Mouse (Mus musculus): Measurements from ENCODE around the gene Pin1rt1.

Pin1rt1 gene

DNA sequence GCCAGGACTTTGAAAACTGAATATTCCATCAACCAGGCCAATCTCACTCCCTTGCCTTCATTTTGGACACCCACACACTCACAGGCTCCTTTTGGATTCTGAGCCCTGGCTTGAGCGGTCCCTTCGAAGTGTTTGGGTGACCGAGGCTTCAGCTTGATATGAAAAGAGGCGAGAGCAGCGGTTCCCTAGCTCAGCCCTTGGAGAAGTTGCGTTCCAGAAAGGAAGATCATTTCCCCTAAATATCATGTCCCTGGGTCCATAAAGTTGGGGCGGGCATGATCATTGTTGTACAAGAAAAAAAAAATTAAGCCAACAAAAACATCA lies 3.7 kb downstream of the Pin1rt1 start:
- in situ Hi-C loops (cut with MboI, MseI): no loop called here

DNA sequence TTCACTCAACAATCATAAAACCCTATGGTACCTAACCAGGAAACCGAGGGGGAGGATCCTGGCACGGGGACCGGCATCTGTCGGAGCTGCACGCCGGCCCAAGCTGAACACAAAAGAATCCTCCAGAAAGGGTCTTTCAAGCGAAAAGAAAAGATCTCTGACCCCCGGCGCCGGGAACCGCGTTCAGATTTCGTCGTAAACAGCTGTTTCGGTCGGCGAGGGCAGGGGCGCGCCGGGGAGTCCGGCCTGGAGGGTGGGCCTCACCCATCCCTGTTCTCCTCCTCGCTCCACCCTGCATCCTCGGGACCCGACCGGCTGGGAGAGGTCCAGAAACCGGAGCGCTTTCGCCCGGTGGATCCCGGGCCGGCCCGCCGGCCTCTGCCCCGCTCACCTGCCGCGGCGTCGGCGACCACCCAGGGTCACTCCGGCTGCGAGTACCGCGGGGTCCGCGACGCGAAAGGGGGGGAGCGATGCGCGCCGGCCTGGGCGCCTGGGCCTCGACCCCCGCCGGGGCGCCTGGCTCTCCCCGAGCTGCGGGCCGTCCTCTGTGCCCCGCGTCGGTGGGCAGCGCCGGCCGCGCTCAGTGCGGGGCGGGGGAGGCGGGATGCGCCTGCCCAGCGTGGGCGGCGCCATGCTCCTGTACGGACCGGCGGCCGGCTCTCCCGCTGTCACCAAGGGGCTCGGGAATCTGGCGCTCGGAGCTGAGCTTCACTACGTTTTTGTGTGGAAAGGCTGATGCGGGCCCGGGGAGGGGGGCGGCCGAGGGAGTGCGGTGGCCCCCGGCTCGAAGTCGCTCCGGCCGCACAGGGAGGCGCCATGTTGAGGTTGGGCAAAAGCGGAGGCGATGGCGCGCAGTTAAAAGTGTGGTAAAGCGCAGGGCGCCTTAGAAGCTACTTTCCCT lies 4.3 kb downstream of the Pin1rt1 start, which contains the start of gene Tcp11l1:
Gene Tcp11l1 (minus strand): TSS at position 585 of the 901 bp plus-strand sequence.
- in situ Hi-C loops (cut with MboI, MseI): no loop called here

DNA sequence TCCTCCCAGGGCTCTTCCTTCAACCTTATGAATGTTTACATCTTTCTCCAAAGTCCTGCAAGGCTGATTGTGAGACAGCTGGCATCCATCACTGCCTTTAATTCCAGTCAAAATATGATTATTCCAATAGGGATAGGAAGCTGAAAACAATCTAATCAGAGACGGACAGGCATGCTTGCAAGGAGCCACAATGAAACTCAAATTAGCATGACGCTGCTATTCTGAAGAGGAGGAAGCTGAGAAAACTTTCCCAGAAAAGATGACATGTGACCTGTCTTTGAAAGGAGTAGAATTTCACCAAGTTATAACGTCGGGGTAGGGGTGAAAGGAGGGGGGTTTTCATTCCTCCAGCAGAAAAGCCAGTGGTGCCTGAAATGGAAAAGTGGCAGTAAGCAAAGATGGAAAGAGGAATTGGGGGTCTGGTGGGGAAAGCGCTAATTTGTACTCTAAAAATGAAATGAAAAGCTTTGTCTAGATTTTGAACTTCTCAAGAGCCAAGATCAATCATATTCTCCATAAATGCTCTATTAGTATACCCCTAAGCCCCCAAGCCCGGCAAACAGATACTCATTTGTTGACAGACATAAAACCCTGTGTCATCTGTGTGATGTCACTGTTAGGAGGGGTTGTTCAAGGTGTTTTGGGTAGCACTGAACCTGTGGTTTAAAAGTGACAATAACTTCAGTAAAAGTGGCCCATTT lies 5.4 kb downstream of the Pin1rt1 start:
- in situ Hi-C loops (cut with MboI, MseI): no loop called here

DNA sequence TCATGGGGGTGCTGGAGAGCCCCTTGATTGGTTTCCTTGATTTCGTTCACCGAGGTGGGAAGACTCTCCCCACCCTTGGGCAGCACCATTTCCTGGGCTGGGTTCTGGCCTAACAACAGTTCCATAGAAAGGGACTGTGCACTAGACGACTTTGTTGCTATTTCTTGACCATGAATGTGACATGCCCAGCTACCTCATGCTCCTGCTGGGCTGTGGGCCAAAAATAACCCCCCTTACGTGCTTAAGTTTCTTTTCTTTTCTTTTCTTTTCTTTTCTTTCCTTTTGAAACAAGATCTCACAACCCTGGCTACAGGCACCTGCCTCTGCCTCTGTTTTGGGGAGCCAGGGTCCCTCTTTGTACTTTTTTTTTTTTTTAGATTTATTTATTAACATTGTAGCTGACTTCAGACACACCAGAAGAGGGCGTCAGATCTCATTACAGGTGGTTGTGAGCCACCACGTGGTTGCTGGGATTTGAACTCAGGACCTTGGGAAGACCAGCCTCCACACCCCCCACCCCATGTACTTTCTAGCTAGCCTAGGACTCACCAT lies 6.3 kb downstream of the Pin1rt1 start:
- in situ Hi-C loops (cut with MboI, MseI): no loop called here

DNA sequence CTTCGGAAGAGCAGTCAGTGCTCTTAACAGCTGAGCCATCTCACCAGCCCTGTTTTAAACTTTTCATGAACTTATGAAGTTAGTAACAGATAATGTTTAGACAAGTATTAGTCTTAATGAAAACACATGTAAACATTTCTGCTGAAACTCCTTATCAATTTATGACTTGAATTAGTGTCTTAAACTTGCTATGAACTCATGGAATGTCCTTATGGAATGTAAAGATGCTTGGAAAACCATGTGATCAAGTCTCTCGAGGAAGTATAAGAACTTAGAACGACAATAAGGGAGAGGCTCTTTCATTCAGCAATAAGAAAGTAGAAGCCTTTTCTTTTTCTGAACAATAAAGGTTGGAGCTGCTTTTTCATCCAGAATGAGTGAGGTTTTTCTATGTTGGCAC lies 11.8 kb downstream of the Pin1rt1 start:
- in situ Hi-C loops (cut with MboI, MseI): no loop called here

DNA sequence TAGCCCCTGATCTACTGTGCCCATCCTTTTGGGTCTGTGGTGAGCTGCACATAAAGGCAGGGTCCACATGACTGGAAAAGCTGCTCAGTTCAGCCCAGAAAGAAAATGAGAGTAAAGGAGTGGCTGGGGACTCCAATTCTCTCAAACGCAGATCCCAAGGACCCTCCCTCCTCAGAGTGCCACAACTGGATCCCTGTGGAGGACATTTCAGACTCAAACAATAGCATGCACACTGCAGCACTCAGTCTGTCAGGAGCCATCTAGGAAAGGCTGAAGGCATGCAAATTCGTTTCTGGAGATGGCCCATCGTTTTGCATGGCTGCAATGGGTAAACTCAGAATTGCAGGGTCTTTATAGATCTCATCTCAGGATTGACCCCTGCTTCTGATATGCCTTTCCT lies 13.0 kb downstream of the Pin1rt1 start:
- in situ Hi-C loops (cut with MboI, MseI): no loop called here

DNA sequence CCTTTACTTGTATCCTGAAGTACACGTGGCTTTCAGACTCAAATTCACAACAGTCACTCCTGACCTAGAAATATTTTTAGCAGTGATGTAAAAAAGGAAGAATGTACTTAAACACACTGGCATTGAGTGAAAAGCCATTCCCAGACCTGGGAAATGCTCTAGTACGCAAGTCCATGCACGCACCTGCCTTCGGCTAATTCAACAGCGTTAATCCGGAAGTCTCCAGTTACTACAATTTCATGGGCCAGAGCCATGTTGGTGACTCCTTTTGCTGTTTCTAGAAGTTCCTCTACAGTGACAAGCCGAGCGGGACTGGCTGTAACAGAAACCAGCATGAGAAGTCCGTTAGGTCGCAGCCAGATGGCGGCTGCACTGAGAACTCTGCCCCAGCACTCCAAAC lies 16.5 kb downstream of the Pin1rt1 start:
- in situ Hi-C loops (cut with MboI, MseI): no loop called here

DNA sequence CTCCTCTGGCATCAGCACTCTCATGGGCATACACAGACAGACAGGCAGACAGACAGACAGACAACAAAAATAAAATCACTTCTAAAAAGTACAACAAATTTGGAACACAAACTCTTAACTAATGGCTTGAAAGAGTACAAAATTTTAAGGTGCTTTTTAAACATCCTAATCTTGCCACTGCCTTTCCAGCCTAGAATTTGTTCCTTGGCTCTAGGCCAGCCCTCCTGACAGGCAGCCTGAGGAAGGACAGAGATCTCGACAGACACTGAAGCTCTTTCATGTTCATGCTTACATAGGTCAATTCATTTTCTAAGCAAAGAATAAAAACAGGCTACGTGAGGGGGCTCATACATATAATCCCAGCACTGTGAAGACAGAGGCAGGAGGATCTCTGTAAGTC lies 23.6 kb downstream of the Pin1rt1 start:
- in situ Hi-C loops (cut with MboI, MseI): no loop called here

DNA sequence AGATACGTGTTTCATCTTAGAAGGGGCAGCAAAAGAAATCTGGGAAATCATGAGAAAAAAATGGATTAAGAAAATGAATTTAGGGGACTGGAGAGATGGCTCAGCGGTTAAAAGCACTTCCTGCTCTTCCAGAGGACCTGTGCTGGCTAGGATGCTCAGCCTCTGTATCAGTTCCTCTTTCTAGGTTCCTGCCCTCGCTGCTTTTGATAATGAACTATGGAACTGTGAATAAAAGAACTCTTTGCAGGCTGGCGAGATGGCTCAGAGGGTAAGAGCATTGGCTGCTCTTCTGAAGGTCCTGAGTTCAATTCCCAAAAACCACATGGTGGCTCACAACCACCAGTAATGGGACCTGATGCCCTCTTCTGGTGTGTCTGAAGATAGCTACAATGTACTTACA lies 25.5 kb downstream of the Pin1rt1 start:
- in situ Hi-C loops (cut with MboI, MseI): no loop called here

DNA sequence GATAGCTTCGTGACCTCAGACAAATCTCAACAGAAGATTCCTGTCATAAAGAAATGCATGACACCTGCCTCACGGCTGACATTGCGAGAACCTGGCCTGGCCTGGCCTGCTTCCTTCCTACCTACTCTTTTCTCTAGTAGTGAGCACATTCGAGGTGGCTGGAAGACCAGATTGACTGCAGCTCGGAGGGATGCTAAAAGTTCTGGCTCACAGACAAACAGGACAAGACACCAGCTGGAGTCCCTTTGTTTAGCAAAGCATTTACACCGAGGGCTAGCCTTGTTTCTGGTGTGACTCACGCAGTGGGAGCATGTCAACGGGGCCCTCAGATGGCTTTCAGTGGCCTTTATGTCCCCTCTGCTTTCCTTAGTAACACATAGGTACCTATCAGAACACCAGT lies 27.5 kb downstream of the Pin1rt1 start:
- in situ Hi-C loops (cut with MboI, MseI): no loop called here

DNA sequence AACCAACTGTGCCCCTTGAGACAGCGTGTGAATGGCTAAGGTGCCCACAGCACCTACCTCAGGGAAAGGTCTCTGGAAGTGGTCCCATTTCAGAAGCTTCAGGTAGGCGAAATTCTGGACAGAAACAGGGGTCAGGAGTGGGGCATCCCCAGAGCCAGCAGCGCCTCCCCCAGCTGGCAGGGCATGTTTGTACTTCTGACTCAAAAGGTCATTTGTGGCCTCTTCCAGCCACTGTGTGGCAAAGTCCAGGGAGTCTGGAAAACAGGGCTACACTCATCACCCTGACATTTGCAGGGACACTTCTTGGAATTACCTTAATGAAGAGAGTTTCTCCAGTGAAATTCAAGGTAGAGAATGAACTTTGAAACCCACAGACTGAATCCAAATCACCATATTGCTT lies 27.9 kb downstream of the Pin1rt1 start:
- in situ Hi-C loops (cut with MboI, MseI): no loop called here

DNA sequence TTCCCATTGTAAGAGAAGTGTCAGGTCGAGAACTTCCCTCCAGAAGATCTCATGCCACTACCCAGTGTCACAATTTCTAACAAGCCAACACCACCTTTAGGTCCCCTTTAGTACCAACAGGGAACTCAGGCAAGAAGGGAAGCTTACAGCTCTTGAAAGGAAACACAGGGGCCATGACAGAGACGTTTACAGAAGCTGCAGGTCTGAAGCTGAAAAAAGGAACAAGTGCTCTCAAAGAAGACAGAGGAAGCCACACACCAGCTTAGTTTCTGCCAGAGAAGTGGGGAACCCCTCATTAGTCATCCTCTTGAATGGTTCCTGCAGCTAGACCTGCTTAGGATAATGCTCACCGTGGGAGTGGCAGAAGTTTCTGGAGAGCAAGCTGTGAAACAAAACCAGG lies 28.9 kb downstream of the Pin1rt1 start:
- in situ Hi-C loops (cut with MboI, MseI): no loop called here

DNA sequence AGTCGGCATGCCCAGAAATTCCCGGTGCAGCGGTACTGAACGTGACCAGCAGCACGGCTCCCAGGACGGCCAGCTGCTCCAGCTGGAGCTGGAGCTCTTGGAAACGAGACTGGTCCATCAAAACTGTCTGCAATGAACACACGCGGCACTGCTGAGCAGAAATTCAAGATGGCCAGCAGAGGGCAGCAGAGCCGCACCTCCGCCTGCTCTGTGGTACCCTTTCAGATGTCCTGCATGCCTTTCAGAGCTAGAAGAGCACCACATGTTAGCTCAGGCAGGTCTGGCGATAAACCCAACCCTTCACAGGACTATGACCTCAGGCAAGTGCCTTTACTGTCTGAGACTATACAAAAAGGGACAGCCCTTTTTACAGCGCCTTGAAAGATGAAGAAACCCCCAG lies 30.8 kb downstream of the Pin1rt1 start:
- in situ Hi-C loops (cut with MboI, MseI): no loop called here

DNA sequence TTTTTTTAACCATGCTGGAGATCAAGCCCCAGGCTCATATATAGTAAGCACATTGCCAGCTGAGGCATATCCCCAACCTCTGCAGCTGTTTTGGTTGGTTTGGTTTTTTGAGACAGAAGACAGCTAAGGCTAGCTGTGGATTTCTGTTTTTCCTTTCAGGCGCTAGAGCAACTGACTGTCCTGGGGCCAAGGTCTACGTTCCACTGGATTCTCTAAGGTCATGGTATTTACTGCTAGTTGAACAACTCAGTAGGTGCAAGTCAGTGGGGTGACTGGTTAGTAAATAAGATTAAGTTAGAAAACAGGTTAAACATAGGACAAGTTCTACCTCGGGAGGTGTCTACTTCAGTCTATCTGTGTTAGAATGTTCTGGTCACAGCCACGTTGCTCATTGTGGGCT lies 31.4 kb downstream of the Pin1rt1 start:
- in situ Hi-C loops (cut with MboI, MseI): no loop called here

DNA sequence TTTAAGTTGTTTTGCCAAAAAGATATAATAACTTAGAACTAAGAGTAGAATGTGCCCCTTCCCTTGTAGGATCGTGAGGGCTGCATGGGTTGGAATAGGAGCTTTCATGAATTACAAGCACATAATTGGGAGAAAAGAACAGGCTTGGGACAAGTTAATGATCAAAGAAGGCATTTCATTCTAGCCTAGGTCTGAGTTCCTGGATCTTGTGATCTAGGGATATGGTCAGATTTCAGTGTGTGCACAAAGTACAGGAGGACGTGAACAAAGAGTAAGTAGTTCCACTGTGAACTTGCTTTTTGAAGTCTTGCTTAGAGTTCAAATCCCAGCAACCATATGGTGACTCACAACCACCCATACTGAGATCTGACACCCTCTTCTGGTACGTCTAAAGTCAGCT lies 38.9 kb downstream of the Pin1rt1 start:
- in situ Hi-C loops (cut with MboI, MseI): no loop called here

DNA sequence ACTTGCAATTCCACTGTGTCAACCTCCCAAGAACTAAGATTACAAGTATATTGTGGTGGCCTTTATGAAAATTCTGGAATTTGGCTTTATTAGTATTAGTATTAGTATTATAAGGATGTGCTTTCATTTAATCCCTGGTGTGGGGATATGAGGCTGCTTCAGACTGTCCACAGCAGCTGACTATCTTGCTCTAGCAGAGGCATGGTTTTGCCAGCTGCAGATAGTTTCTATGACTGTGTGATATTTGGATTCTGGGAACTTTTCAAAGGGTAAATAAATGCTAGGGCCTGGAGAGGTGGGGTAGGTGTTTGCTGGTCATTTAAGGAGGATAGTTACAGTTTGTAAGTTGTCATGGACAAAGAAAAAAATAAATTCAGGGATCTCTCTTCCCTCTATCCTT lies 44.5 kb downstream of the Pin1rt1 start:
- in situ Hi-C loops (cut with MboI, MseI): no loop called here

DNA sequence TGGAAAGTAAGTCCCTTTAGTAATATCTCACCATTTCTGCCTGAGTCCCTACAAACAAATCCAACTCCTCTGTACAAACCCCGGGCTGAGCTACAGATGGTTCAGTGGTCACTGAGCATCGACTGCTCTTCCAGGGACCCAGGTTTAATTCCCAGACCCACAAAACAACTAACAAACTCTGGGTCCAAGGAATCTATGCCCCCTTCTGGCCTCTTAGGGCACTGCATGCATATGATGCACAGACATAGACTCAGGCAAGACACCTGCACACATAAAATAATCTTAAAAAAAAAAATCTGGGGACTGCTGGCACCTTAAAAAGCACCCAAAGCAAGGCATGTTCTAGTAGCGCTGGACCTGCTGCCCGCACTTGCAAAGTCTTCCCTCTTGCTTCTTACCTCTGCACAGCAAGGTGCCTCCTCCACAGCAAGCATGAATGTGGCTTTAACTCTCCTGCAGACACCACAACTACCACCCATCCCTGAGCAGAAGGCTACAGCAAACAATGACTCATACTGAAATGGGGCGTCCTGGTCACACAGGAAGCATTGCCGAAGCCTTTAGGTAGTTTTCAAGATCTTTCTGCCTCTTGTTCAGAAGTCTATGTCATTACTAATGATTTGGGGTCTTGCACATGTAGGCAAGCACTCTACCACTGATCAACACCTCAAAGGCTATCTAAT lies 46.9 kb downstream of the Pin1rt1 start:
- in situ Hi-C loops (cut with MboI, MseI): no loop called here
